Mouse (Mus musculus): ENCODE measurements around the gene Gm21117. TPM values are rescaled to one million over a fixed set of nuclear protein-coding genes. Genes with fewer than 3 reads are reported as not detected.

Gene Gm21117
- not detected for polyA plus RNA-seq (2017; shearing (Covaris generic))

GRCm38 (mm10) chrY:51124920-51125319 is at the start of gene Gm21117:
Gene Gm21117, plus strand, starts transcription at chrY:51125220.

Data from CD4-positive, CD25-positive, alpha-beta regulatory T cell, adult 9 weeks (primary cell).